ENCODE assay signal across 7 mouse cellular contexts in the genomic region with DNA sequence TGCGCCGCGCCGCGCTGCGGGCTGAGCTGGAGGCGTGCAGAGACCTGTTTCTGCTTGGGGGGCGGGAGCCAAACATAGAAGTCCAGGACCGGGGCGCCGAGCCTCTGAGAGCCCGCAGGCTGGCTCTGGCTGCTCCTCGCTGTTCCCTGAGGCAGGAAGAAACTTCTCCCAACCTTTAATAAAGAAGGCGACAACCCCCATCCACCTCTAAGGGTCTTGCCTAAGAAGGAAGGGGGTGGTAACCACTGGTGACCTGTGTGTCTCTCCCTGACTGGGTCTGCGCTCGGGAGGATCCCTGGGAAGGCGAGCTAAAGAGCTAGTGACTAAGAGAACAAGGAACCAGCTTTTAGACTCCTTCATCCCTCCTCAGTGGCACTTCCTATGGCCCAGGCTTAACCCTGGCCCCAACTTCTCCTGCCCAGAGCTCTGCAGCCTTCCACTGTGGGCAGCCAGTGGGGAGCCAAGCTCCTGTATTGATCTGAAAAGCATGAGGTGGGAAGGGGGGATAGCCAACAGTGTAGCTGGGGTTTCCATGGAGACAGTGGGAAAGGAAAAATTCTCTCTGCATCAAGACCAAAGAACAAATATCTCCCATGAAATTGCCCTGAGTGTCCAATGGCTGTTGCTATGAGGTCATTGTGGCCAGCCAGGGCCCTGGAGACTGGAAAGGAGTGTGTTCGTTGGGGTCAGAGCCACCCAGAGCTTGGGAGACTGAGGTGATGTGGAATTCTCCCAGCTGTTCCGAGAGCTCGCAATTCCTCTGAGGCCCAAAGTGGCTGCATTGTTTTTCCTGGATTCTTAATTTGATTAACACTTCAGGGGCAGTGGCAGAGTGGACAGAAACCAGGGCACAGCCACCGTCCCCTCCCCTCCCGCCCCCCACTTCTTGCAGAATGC. TPM values are rescaled to one million over a fixed set of nuclear protein-coding genes. Genes with fewer than 3 reads are reported as not detected.
DNase-seq lines count a peak whose midpoint lies in the region; ATAC-seq lines count a peak whose summit lies in the region.

No protein-coding gene starts in this region.

- H3K27me3 ChIP-seq in forebrain, embryonic 14.5 days (replicated peaks; ENCODE audit: control insufficient read depth, insufficient read depth, low read length) = peaks cover 65% of the 10 kb centered on the region
- H3K27me3 ChIP-seq in liver, embryonic 12.5 days (replicated peaks) = peaks cover 98% of the 10 kb centered on the region
- peaks cover 39% of the 10 kb centered on the region for H3K27me3 ChIP-seq in neural tube, embryonic 15.5 days (replicated peaks)

- peak; percentile 32 for DNase-seq in right cerebral cortex, adult 18-20 months
- DNase-seq in right cerebral cortex, postnatal 4 days = no peak
- DNase-seq in forebrain, embryonic 14.5 days (ENCODE audit: low spot score) = peak; percentile 50
- no peak for DNase-seq in adrenal gland, adult 8-10 months
- no peak for DNase-seq in layer of hippocampus, postnatal 36 days

- peak overlapping the region; percentile 43 for H3K4me3 ChIP-seq in forebrain, embryonic 14.5 days (ENCODE audit: low read depth, low read length)
- H3K4me3 ChIP-seq in liver, embryonic 12.5 days = peak overlapping the region; percentile 45
- H3K4me3 ChIP-seq in neural tube, embryonic 15.5 days (replicated peaks) = peak overlapping the region; percentile 54

- no peaks in the 10 kb centered on the region for H3K9me3 ChIP-seq in forebrain, embryonic 14.5 days (replicated peaks; ENCODE audit: control insufficient read depth, low read length)
- no peaks in the 10 kb centered on the region for H3K9me3 ChIP-seq in liver, embryonic 12.5 days (replicated peaks)
- H3K9me3 ChIP-seq in neural tube, embryonic 15.5 days (replicated peaks) = no peaks in the 10 kb centered on the region

- no peak overlapping the region for H3K27ac ChIP-seq in forebrain, embryonic 14.5 days (ENCODE audit: low read depth, low read length)
- no peak overlapping the region for H3K27ac ChIP-seq in liver, embryonic 12.5 days
- peak overlapping the region; percentile 60 for H3K27ac ChIP-seq in neural tube, embryonic 15.5 days (replicated peaks)

- 2% methylated on average over 22 of the region's 22 CpGs for WGBS in forebrain, embryonic 14.5 days
- 6% methylated on average over 22 of the region's 22 CpGs for whole genome bisulfite sequencing in liver, embryonic 12.5 days (ENCODE audit: insufficient replicate concordance)
- 2% methylated on average over 22 of the region's 22 CpGs for WGBS in neural tube, embryonic 15.5 days

- ATAC-seq in forebrain, embryonic 14.5 days = peak; percentile 29; the same call in 1 of the 2 replicates
- no peak for ATAC-seq in liver, embryonic 12.5 days
- peak; percentile 42 for ATAC-seq in neural tube, embryonic 15.5 days (ENCODE audit: low FRiP score)

- H3K36me3 ChIP-seq in forebrain, embryonic 14.5 days (ENCODE audit: control insufficient read depth, insufficient read depth, low read length) = no peaks in the 10 kb centered on the region
- H3K36me3 ChIP-seq in liver, embryonic 12.5 days = no peaks in the 10 kb centered on the region
- no peaks in the 10 kb centered on the region for H3K36me3 ChIP-seq in neural tube, embryonic 15.5 days

- H3K4me2 ChIP-seq in forebrain, embryonic 14.5 days (ENCODE audit: low read length) = peak overlapping the region; percentile 82
- H3K4me2 ChIP-seq in liver, embryonic 12.5 days = peak overlapping the region; percentile 64
- peak overlapping the region; percentile 98 for H3K4me2 ChIP-seq in neural tube, embryonic 15.5 days

- H3K4me1 ChIP-seq in forebrain, embryonic 14.5 days (ENCODE audit: control insufficient read depth, insufficient read depth, low read length) = peaks cover 10% of the 10 kb centered on the region; the same call in 1 of the 2 replicates
- H3K4me1 ChIP-seq in liver, embryonic 12.5 days = peaks cover 9% of the 10 kb centered on the region
- H3K4me1 ChIP-seq in neural tube, embryonic 15.5 days = peaks cover 48% of the 10 kb centered on the region

- H3K9ac ChIP-seq in forebrain, embryonic 14.5 days (ENCODE audit: low read length) = peak overlapping the region; percentile 54
- no peak overlapping the region for H3K9ac ChIP-seq in liver, embryonic 12.5 days
- peak overlapping the region; percentile 64 for H3K9ac ChIP-seq in neural tube, embryonic 15.5 days (replicated peaks)

RNA-seq across cellular contexts. Expression of a gene that starts 1.1 kb away (rescaled TPM):
- 0.80 and 1.4 TPM in 2 replicates for polyA plus RNA-seq in forebrain, embryonic 14.5 days (2014; fragmentation: Nextera tagmentation; extraction: Ambion mirVana)
- polyA plus RNA-seq in liver, embryonic 12.5 days (2016; fragmentation: Nextera tagmentation; extraction: Ambion mirVana) = 0.58 and 1.0 TPM in 2 replicates
- polyA plus RNA-seq in neural tube, embryonic 15.5 days (2015; fragmentation: Nextera tagmentation; extraction: Ambion mirVana) = 3.8 and 5.0 TPM in 2 replicates
- 100 to 1,000 TPM in 3 of 4 experiments, 10 to 100 TPM in 1; 83.8 to 130 (median 108) TPM for total RNA-seq in adrenal gland, adult 8-10 months (2022)
- 1 to 10 TPM; 6.2 to 6.9 TPM for total RNA-seq in layer of hippocampus, postnatal 36 days (2021)

Comparison
In these comparisons a context has a peak if more than half of its experiments do, and no peak if none do; other contexts are left out.
1. DNase-seq: peak in right cerebral cortex, adult 18-20 months (single experiment) and forebrain, embryonic 14.5 days (single experiment); none in right cerebral cortex, postnatal 4 days (single experiment), adrenal gland, adult 8-10 months (single experiment) and layer of hippocampus, postnatal 36 days (0 of 2).
2. Peak in every context shown above with its lines, with median percentiles within 50 percentile points of each other: H3K4me2 ChIP-seq and H3K4me3 ChIP-seq.